Mouse (Mus musculus): Measurements from ENCODE around the gene Taf6.

DNA sequence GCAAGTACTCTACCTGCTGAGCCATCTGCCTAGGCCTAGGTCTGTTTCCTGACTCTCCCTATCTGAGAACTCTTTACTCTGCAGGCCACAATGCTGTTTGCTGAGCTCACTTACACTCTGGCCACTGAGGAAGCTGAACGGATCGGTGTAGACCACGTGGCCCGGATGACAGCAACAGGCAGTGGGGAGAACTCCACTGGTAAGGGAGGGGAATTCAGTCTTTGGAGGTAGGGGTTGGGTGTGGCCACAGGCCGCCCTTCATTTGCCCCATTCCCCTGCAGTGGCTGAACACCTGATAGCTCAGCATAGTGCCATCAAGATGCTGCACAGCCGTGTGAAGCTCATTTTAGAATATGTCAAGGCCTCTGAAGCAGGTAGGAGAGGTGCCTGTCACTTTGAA is 24.2 kb downstream of the Taf6 start:
- no peak for TF ChIP-seq POLR2A (IDR thresholded peaks at IDR 0.05; ENCODE audit: insufficient read depth, low read length)
- TF ChIP-seq CTCF (IDR thresholded peaks at IDR 0.05; ENCODE audit: low read depth, low read length): no peak
